Mouse (Mus musculus) heart, embryonic 10.5 days (tissue): ENCODE results near the gene Rho. TPM values are rescaled to one million over a fixed set of nuclear protein-coding genes. Genes with fewer than 3 reads are reported as not detected.

Experiments
- DNase-seq: peaks from one replicate; pipeline ENCODE4 v3.0.0-alpha.2; 2017; ENCODE audit warnings: low spot score
- H3K27ac ChIP-seq: fragments of 300-500 bp; sonication (generic); 2 replicates; pipeline ENCODE4 v1.5.1; 2016; ENCODE audit warnings: mild to moderate bottlenecking
- H3K27me3 ChIP-seq: fragments of 300-500 bp; sonication (generic); 2 replicates; pipeline ENCODE4 v1.6.1; 2016; ENCODE audit warnings: mild to moderate bottlenecking; ENCODE audit not compliant: poor library complexity, insufficient read depth, severe bottlenecking
- H3K36me3 ChIP-seq: fragments of 300-500 bp; sonication (generic); 2 replicates; pipeline ENCODE4 v1.6.1; 2016; ENCODE audit warnings: mild to moderate bottlenecking, moderate library complexity
- H3K4me1 ChIP-seq: fragments of 300-500 bp; sonication (generic); 2 replicates; pipeline ENCODE4 v1.6.1; 2016; ENCODE audit warnings: mild to moderate bottlenecking
- H3K4me3 ChIP-seq: fragments of 300-500 bp; sonication (generic); 2 replicates; pipeline ENCODE4 v1.5.1; 2016; ENCODE audit warnings: mild to moderate bottlenecking, moderate library complexity
- H3K9me3 ChIP-seq: fragments of 300-500 bp; sonication (generic); 2 replicates; pipeline ENCODE4 v1.6.1; 2016; ENCODE audit warnings: mild to moderate bottlenecking, moderate library complexity
- WGBS: fragments of 180-500 bp; shearing (Covaris S2); methylation state at CpG from one replicate; pipeline ENCODE4 v1.1.7; 2016; 5-methylcytosine and 5-hydroxymethylcytosine counted together
- polyA plus RNA-seq: library from polyadenylated mRNA; unstranded; fragments of >200 nt; fragmentation: Nextera tagmentation; extraction: Ambion mirVana; gene quantifications from 2 replicates; pipeline ENCODE4 v1.2.1, GENCODE M21; 2016

Rho gene
- polyA plus RNA-seq, 1 experiment from 2014 or later, result not detected

DNA sequence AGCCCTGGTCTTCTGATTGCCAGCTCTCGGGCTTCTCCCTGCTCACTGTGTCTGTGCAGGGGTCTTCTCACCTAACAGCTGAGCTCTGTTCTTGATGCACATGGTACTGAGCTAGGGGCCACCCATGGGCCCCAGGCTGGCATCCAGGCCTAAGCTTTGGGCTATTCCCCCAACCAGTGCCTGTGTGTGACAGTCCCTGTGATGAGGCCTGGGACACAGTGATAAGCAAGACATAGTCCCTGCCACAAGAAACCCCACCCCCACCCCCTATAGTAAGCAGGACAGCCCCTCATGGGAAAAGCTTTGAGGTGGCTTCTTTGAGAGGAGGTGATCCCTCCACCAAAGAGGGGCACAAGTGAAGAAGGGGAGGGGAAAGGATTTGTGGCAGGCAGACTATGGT lies 12.9 kb upstream of the Rho start:
- Histone ChIP-seq H3K4me1 (peaks cover 66% of the 10 kb centered on the region), H3K4me3 (no peak overlapping the region), H3K36me3 (peaks cover 12% of the 10 kb centered on the region; the same call in 1 of the 2 replicates), H3K9me3 (no peaks in the 10 kb centered on the region), H3K27me3 (no peaks in the 10 kb centered on the region), H3K27ac (peak overlapping the region; percentile 33; the same call in 1 of the 2 replicates)
- DNase-seq, result no peak
- WGBS, result 89% methylated on average over 1 of the region's 1 CpGs

DNA sequence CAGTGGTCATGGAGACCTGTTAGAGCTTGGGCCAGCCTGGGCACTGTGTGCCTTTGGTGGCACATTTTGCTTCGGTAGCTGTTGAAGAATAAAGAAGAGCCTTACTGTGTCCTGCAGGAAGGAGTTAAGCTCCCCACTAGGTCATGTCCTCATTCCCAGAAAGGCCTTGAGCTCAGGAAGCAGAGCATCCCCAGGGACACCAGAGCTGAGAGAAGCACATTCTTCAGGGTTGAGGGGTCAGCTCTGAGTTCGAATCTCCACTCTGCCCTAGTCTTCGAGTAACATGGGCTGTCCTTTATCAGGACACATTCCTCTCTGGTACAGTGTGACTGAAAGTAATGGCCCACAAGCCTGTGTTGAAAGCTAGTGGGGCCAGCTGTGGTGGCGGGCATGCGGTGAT lies 11.7 kb upstream of the Rho start:
- H3K4me3 ChIP-seq, result no peak overlapping the region
- H3K27me3 ChIP-seq, result no peaks in the 10 kb centered on the region
- peak overlapping the region; percentile 25 for H3K27ac ChIP-seq
- H3K4me1 ChIP-seq, result peaks cover 66% of the 10 kb centered on the region
- H3K36me3 ChIP-seq, result peaks cover 12% of the 10 kb centered on the region; the same call in 1 of the 2 replicates
- WGBS, result 85% methylated on average over 5 of the region's 5 CpGs
- H3K9me3 ChIP-seq, result no peaks in the 10 kb centered on the region
- DNase-seq, result no peak

GRCm38 (mm10) chr6:115924829-115925228 lies 6.7 kb upstream of the Rho start:
- 29% methylated on average over 6 of the region's 6 CpGs for WGBS
- DNase-seq, result no peak
- Histone ChIP-seq H3K27ac (peak overlapping the region; percentile 78), H3K27me3 (no peaks in the 10 kb centered on the region), H3K4me3 (no peak overlapping the region), H3K9me3 (no peaks in the 10 kb centered on the region), H3K36me3 (0 out of 2 replicates have a peak, but pooled peaks cover 4% of the 10 kb centered on the region), H3K4me1 (peaks cover 66% of the 10 kb centered on the region)

DNA sequence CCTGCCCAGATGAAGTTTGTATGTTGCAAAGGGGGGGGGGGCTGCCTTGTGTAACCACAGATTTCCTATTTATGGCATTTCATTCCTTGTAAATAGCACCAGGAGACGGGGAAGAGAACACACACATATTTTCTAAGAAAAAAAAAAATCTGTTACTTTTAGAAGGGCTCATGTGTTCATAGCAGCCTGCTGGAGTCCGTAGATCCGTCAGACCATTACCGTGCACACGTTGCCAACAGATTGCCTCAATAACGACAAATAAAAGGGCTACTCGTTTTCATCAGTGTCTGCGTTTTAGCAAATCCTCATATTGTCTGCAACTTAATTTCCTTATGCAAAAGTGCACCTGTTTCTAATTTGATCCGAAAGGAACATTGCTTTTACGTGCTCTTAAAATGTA lies 5.1 kb upstream of the Rho start:
- no peaks in the 10 kb centered on the region for H3K27me3 ChIP-seq
- H3K4me1 ChIP-seq, result peaks cover 73% of the 10 kb centered on the region
- no peaks in the 10 kb centered on the region for H3K36me3 ChIP-seq
- DNase-seq, result no peak
- H3K4me3 ChIP-seq, result no peak overlapping the region
- no peaks in the 10 kb centered on the region for H3K9me3 ChIP-seq
- no peak overlapping the region for H3K27ac ChIP-seq
- WGBS, result 87% methylated on average over 10 of the region's 10 CpGs

DNA sequence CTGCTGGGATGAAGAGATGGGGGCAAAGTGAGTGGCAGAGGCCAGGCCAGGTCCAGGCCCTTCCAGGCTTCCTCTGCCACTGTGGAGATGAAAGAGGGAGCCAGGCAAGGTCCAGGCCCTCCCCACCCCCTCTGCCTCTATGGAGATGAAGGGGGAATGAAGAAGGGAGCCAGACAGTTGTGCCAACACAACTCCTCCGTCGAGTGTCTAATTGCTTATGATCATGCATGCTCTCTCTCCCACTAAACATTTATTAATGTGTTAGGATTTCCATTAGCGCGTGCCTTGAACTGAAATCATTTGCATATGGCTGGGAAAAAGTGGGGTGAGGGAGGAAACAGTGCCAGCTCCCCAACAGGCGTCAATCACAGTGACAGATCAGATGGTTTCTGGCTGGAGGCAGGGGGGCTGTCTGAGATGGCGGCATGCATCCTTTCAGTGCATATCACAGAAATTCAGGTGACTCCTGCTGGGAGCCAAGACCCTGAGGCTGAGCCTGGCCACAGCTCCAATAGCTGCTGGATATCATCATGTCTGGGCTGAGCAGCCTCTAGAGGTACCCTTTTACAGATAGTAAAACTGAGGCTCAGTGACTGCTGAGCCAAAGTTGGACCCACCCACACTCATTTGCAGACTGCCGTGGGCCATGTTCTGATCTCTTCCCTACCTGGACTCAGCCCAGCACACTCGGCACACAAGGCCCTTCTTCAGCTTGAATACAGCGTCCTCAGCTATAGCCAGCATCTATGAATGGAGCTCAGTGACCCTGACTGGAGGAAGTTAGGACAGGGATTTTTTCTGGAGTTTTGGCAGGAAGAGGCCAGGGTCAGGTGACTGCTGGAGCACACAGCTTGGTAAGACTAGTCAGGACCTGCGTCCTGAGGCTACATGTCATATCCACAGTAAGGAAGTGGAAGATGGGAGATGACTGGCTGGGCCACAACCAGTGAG lies 4.0 kb upstream of the Rho start:
- H3K27ac ChIP-seq, result peak overlapping the region; percentile 19; the same call in 1 of the 2 replicates
- H3K9me3 ChIP-seq, result no peaks in the 10 kb centered on the region
- H3K36me3 ChIP-seq, result no peaks in the 10 kb centered on the region
- H3K4me1 ChIP-seq, result peaks cover 84% of the 10 kb centered on the region
- no peak for DNase-seq
- H3K27me3 ChIP-seq, result no peaks in the 10 kb centered on the region
- no peak overlapping the region for H3K4me3 ChIP-seq
- 82% methylated on average over 10 of the region's 10 CpGs for WGBS

DNA sequence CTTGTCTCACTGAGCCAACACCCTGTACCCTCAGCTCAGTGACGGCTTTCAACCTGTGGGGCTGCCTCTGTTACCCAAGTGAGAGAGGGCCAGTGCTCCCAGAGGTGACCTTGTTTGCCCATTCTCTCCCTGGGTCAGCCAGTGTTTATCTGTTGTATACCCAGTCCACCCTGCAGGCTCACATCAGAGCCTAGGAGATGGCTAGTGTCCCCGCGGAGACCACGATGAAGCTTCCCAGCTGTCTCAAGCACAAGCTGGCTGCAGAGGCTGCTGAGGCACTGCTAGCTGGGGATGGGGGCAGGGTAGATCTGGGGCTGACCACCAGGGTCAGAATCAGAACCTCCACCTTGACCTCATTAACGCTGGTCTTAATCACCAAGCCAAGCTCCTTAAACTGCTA lies 1.5 kb upstream of the Rho start:
- peaks cover 71% of the 10 kb centered on the region for H3K4me1 ChIP-seq
- H3K4me3 ChIP-seq, result no peak overlapping the region
- 31% methylated on average over 5 of the region's 5 CpGs for WGBS
- H3K27me3 ChIP-seq, result peaks cover 4% of the 10 kb centered on the region; the same call in 1 of the 2 replicates
- peak overlapping the region; percentile 72 for H3K27ac ChIP-seq
- no peaks in the 10 kb centered on the region for H3K9me3 ChIP-seq
- no peaks in the 10 kb centered on the region for H3K36me3 ChIP-seq
- no peak for DNase-seq

- Histone ChIP-seq H3K27me3 (peaks cover 4% of the 10 kb centered on the region; the same call in 1 of the 2 replicates), H3K27ac (0 out of 2 replicates have a peak overlapping the region, but pooled peaks have one; percentile 47), H3K4me1 (peaks cover 61% of the 10 kb centered on the region), H3K4me3 (no peak overlapping the region), H3K36me3 (no peaks in the 10 kb centered on the region), H3K9me3 (no peaks in the 10 kb centered on the region)
- WGBS, result 82% methylated on average over 3 of the region's 3 CpGs
- DNase-seq, result no peak
These were observed 843 bp downstream of the Rho start for GRCm38 (mm10) chr6:115932391-115932790.

GRCm38 (mm10) chr6:115935544-115935943 lies 4.0 kb downstream of the Rho start:
- 76% methylated on average over 8 of the region's 8 CpGs for WGBS
- H3K9me3 ChIP-seq, result no peaks in the 10 kb centered on the region
- H3K4me1 ChIP-seq, result peaks cover 36% of the 10 kb centered on the region

GRCm38 (mm10) chr6:115938011-115938410 lies 6.5 kb downstream of the Rho start:
- H3K36me3 ChIP-seq, result no peaks in the 10 kb centered on the region
- H3K4me1 ChIP-seq, result peaks cover 33% of the 10 kb centered on the region
- no peak for DNase-seq
- H3K9me3 ChIP-seq, result no peaks in the 10 kb centered on the region
- H3K27me3 ChIP-seq, result peaks cover 4% of the 10 kb centered on the region; the same call in 1 of the 2 replicates
- no peak overlapping the region for H3K4me3 ChIP-seq
- WGBS, result 76% methylated on average over 2 of the region's 2 CpGs
- H3K27ac ChIP-seq, result no peak overlapping the region

More at GRCm38 (mm10) chr6:115935544-115935943, 4.0 kb downstream of the Rho start:
- H3K36me3 ChIP-seq, result no peaks in the 10 kb centered on the region
- no peak overlapping the region for H3K4me3 ChIP-seq
- DNase-seq, result no peak
- peaks cover 4% of the 10 kb centered on the region; the same call in 1 of the 2 replicates for H3K27me3 ChIP-seq
- no peak overlapping the region; the same call in 1 of the 2 replicates for H3K27ac ChIP-seq

DNA sequence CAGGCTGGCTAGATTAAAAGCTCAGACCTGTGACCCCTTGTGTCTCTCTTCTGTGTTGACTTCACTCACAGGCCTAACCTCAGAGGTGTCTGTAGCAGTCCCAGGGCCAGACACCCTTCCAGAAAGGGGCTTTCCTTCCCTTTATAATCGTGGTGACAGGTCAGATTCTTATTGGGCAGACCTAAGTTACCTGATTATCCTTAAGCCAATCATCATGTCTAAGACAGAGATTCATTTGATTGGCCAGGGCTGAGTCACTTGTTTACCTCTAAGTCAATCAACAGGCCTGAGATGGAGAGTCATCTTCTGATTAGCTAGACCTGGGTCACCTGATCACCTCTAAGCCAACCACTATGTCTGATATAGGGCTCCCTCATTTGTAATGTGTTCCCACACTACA lies 7.2 kb downstream of the Rho start:
- Histone ChIP-seq H3K27me3 (peaks cover 3% of the 10 kb centered on the region; the same call in 1 of the 2 replicates), H3K27ac (no peak overlapping the region), H3K4me1 (peaks cover 38% of the 10 kb centered on the region), H3K9me3 (no peaks in the 10 kb centered on the region), H3K4me3 (no peak overlapping the region), H3K36me3 (no peaks in the 10 kb centered on the region)
- no peak for DNase-seq
- 56% methylated on average over 1 of the region's 1 CpGs for WGBS

- Histone ChIP-seq H3K27ac (no peak overlapping the region), H3K27me3 (no peaks in the 10 kb centered on the region), H3K36me3 (no peaks in the 10 kb centered on the region), H3K4me1 (peaks cover 50% of the 10 kb centered on the region), H3K4me3 (no peak overlapping the region), H3K9me3 (no peaks in the 10 kb centered on the region)
- WGBS, result 83% methylated on average over 1 of the region's 1 CpGs
- DNase-seq, result no peak
These were observed 9.1 kb downstream of the Rho start for GRCm38 (mm10) chr6:115940603-115941002.

- DNase-seq, result no peak
- H3K4me3 ChIP-seq, result no peak overlapping the region
- no peaks in the 10 kb centered on the region for H3K36me3 ChIP-seq
- H3K27ac ChIP-seq, result peak overlapping the region; percentile 64
- H3K27me3 ChIP-seq, result no peaks in the 10 kb centered on the region
- 5% methylated on average over 7 of the region's 12 CpGs for WGBS
- peaks cover 53% of the 10 kb centered on the region for H3K4me1 ChIP-seq
- no peaks in the 10 kb centered on the region for H3K9me3 ChIP-seq
These were observed 9.6 kb downstream of the Rho start for GRCm38 (mm10) chr6:115941128-115941527.
